Mouse (Mus musculus) liver, embryonic 13.5 days (tissue): ENCODE results near the gene Agpat2. TPM values are rescaled to one million over a fixed set of nuclear protein-coding genes. Genes with fewer than 3 reads are reported as not detected.

Source experiments
- ATAC-seq: fragments of 200-750 bp; cut with Nextera tagmentation; 2 replicates; pipeline ENCODE4 v1.8.0; 2017; ENCODE audit warnings: low read depth, mild to moderate bottlenecking, moderate number of reproducible peaks, moderate library complexity
- DNase-seq: peaks from one replicate; pipeline ENCODE4 v3.0.0; 2022
- H3K27ac ChIP-seq: fragments of 300-500 bp; sonication (generic); 2 replicates; pipeline ENCODE4 v1.5.1; 2015; ENCODE audit warnings: moderate library complexity, mild to moderate bottlenecking, inconsistent platforms
- H3K27me3 ChIP-seq: fragments of 300-500 bp; sonication (generic); 2 replicates; pipeline ENCODE4 v1.6.1; 2015; ENCODE audit warnings: mild to moderate bottlenecking, inconsistent platforms
- H3K36me3 ChIP-seq: fragments of 300-500 bp; sonication (generic); 2 replicates; pipeline ENCODE4 v1.6.1; 2015; ENCODE audit warnings: mild to moderate bottlenecking, inconsistent platforms
- H3K4me1 ChIP-seq: fragments of 300-500 bp; sonication (generic); replicated peaks from 2 replicates; pipeline ENCODE4 v1.6.1; 2015; ENCODE audit warnings: inconsistent platforms
- H3K4me2 ChIP-seq: fragments of 300-500 bp; sonication (generic); 2 replicates; pipeline ENCODE4 v1.6.1; 2015; ENCODE audit warnings: inconsistent platforms, mild to moderate bottlenecking, moderate library complexity
- H3K4me3 ChIP-seq: fragments of 300-500 bp; sonication (generic); replicated peaks from 2 replicates; pipeline ENCODE4 v1.5.1; 2015; ENCODE audit warnings: mild to moderate bottlenecking, inconsistent platforms
- H3K9ac ChIP-seq: fragments of 300-500 bp; sonication (generic); 2 replicates; pipeline ENCODE4 v1.6.1; 2015; ENCODE audit warnings: mild to moderate bottlenecking, inconsistent platforms
- H3K9me3 ChIP-seq: fragments of 300-500 bp; sonication (generic); replicated peaks from 2 replicates; pipeline ENCODE4 v1.6.1; 2016; ENCODE audit warnings: inconsistent platforms
- WGBS: fragments of 180-500 bp; shearing (Covaris S2); methylation state at CpG from one replicate; pipeline ENCODE4 v1.1.7; 2015; ENCODE audit not compliant: insufficient replicate concordance; 5-methylcytosine and 5-hydroxymethylcytosine counted together
- microRNA counts: library from miRNA; unstranded; fragments of <30 nt; microRNA quantifications from one replicate; lab custom pipeline; 2016
- microRNA-seq: library from miRNA; unstranded; fragments of <30 nt; microRNA quantifications from one replicate; pipeline ENCODE4, GENCODE M21; 2016
- polyA plus RNA-seq: library from polyadenylated mRNA; unstranded; fragments of >200 nt; fragmentation: Nextera tagmentation; extraction: Ambion mirVana; gene quantifications from 2 replicates; pipeline ENCODE4 v1.2.1, GENCODE M21; 2015

Gene Agpat2
- polyA plus RNA-seq, 1 experiment from 2014 or later: 32.7 TPM

DNA sequence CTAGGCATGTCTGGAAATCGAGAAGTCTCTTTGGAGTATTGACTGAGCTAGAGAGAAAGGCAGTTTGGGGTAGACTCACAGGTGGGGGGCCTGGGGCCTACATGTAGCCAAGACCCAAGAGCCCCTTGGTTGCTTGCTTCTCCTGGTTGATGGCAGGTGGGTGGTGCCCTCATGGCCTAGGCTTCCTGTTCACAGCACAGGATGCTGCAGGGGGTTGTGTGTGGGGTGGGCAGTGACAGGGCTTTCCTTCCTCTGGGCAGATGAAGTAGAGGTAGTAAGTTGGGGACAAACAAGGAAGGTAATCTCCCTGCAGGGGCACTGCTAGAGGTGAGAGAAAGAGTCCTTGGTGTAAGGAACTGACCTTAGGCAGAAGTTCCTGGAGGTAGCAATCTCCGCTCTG, 52.2 kb downstream of the Agpat2 start:
- 64% methylated on average over 2 of the region's 2 CpGs for WGBS
- peaks cover 65% of the 10 kb centered on the region for H3K4me1 ChIP-seq
- DNase-seq (no peak), ATAC-seq (no peak)
- H3K36me3 ChIP-seq: no peaks in the 10 kb centered on the region
- H3K9me3 ChIP-seq: no peaks in the 10 kb centered on the region
- no peak overlapping the region for H3K4me3 ChIP-seq
- no peak overlapping the region for H3K9ac ChIP-seq
- no peak overlapping the region for H3K4me2 ChIP-seq
- no peaks in the 10 kb centered on the region for H3K27me3 ChIP-seq
- H3K27ac ChIP-seq: no peak overlapping the region

GRCm38 (mm10) chr2:26551446-26551845, 52.8 kb downstream of the Agpat2 start:
- H3K4me3 ChIP-seq: no peak overlapping the region
- 39% methylated on average over 8 of the region's 8 CpGs for WGBS
- no peak overlapping the region for H3K4me2 ChIP-seq
- no peak overlapping the region; the same call in 1 of the 2 replicates for H3K27ac ChIP-seq
- H3K27me3 ChIP-seq: no peaks in the 10 kb centered on the region
- DNase-seq (no peak), ATAC-seq (no peak)
- no peaks in the 10 kb centered on the region for H3K36me3 ChIP-seq
- no peaks in the 10 kb centered on the region for H3K9me3 ChIP-seq
- H3K9ac ChIP-seq: no peak overlapping the region
- H3K4me1 ChIP-seq: peaks cover 59% of the 10 kb centered on the region

GRCm38 (mm10) chr2:26550777-26551176, 53.4 kb downstream of the Agpat2 start:
- no peaks in the 10 kb centered on the region for H3K36me3 ChIP-seq
- DNase-seq: no peak
- no peaks in the 10 kb centered on the region for H3K9me3 ChIP-seq
- no peak overlapping the region for H3K4me2 ChIP-seq
- no peak for ATAC-seq
- WGBS: 44% methylated on average over 3 of the region's 3 CpGs
- H3K4me3 ChIP-seq: no peak overlapping the region
- H3K9ac ChIP-seq: no peak overlapping the region
- H3K4me1 ChIP-seq: peaks cover 54% of the 10 kb centered on the region
- no peaks in the 10 kb centered on the region for H3K27me3 ChIP-seq
- H3K27ac ChIP-seq: no peak overlapping the region

DNA sequence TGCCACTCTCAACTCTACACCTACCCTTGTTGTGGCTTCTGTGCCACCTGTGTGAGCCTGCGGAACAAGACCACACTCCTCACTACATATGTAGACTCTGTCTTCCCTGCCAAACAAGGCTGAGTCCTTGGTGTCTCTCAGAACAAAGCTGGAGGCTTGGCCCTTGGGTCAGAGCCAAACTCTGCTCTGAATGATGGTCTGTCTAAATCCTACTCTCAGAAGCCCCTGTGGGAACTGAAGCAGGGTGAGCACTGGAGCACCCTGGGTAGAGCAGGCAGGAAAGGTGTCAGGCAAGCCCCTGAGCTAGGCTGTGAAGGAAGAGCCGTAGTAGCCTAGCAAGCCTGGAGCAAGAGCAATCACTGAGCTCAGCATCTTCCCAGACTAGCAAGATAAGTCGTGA, 54.0 kb downstream of the Agpat2 start:
- H3K9ac ChIP-seq: no peak overlapping the region
- no peaks in the 10 kb centered on the region for H3K9me3 ChIP-seq
- no peaks in the 10 kb centered on the region for H3K36me3 ChIP-seq
- DNase-seq (no peak), ATAC-seq (no peak)
- H3K4me3 ChIP-seq: no peak overlapping the region
- peaks cover 50% of the 10 kb centered on the region for H3K4me1 ChIP-seq
- 46% methylated on average over 3 of the region's 3 CpGs for WGBS
- no peak overlapping the region for H3K4me2 ChIP-seq
- no peaks in the 10 kb centered on the region for H3K27me3 ChIP-seq
- peak overlapping the region; percentile 14; the same call in 1 of the 2 replicates for H3K27ac ChIP-seq

- peak overlapping the region; percentile 14; the same call in 1 of the 2 replicates for H3K27ac ChIP-seq
- ATAC-seq: peak; percentile 57; the same call in 1 of the 2 replicates
Measured at GRCm38 (mm10) chr2:26549801-26550200, 54.4 kb downstream of the Agpat2 start.

DNA sequence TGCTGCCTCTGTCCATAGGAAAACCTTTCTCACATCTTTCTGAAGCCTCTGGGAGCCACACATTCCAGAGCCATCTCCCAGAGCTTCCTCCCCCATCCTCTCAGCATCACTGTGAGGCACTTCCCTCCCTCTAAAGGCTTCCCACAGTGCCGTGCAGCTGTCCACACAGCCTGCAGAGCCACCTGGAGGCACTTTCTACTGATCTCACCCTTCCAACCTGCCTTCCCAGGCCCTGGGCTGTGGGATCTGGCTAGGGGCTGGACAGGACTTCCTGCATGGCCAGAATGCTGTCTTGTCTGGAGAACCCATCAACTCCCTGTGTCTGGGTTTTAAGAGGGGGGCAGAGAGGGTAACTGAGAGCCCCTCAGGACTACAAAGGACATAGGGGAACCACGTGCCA, 56.7 kb downstream of the Agpat2 start:
- Histone ChIP-seq H3K27me3 (no peaks in the 10 kb centered on the region), H3K9ac (no peak overlapping the region), H3K36me3 (no peaks in the 10 kb centered on the region), H3K4me3 (no peak overlapping the region), H3K4me2 (no peak overlapping the region), H3K9me3 (no peaks in the 10 kb centered on the region), H3K27ac (no peak overlapping the region), H3K4me1 (peaks cover 37% of the 10 kb centered on the region)
- ATAC-seq (no peak), DNase-seq (no peak)
- 38% methylated on average over 2 of the region's 2 CpGs for WGBS

More at GRCm38 (mm10) chr2:26549801-26550200, 54.4 kb downstream of the Agpat2 start:
- no peak overlapping the region for H3K4me2 ChIP-seq
- WGBS: 37% methylated on average over 10 of the region's 10 CpGs
- no peak overlapping the region for H3K4me3 ChIP-seq
- no peak for DNase-seq
- no peaks in the 10 kb centered on the region for H3K27me3 ChIP-seq
- H3K9me3 ChIP-seq: no peaks in the 10 kb centered on the region
- H3K36me3 ChIP-seq: no peaks in the 10 kb centered on the region
- peaks cover 47% of the 10 kb centered on the region for H3K4me1 ChIP-seq
- no peak overlapping the region for H3K9ac ChIP-seq

GRCm38 (mm10) chr2:26544265-26544664, 60.0 kb downstream of the Agpat2 start:
- Histone ChIP-seq H3K27ac (0 out of 2 replicates have a peak overlapping the region, but pooled peaks have one; percentile 13), H3K4me3 (no peak overlapping the region), H3K9me3 (no peaks in the 10 kb centered on the region), H3K36me3 (no peaks in the 10 kb centered on the region), H3K9ac (no peak overlapping the region), H3K4me1 (peaks cover 6% of the 10 kb centered on the region), H3K27me3 (no peaks in the 10 kb centered on the region), H3K4me2 (no peak overlapping the region)
- DNase-seq: no peak
- ATAC-seq: no peak; the same call in 1 of the 2 replicates
- 34% methylated on average over 3 of the region's 3 CpGs for WGBS

- no peak overlapping the region for H3K27ac ChIP-seq
- no peaks in the 10 kb centered on the region for H3K27me3 ChIP-seq
- H3K9me3 ChIP-seq: no peaks in the 10 kb centered on the region
- ATAC-seq (no peak), DNase-seq (no peak)
- 0 out of 2 replicates have a peak, but pooled peaks cover 4% of the 10 kb centered on the region for H3K4me1 ChIP-seq
- no peak overlapping the region for H3K4me2 ChIP-seq
- no peak overlapping the region for H3K9ac ChIP-seq
- no peaks in the 10 kb centered on the region for H3K36me3 ChIP-seq
- H3K4me3 ChIP-seq: no peak overlapping the region
- WGBS: 62% methylated on average over 8 of the region's 8 CpGs
Measured at GRCm38 (mm10) chr2:26543768-26544167, 60.4 kb downstream of the Agpat2 start.

DNA sequence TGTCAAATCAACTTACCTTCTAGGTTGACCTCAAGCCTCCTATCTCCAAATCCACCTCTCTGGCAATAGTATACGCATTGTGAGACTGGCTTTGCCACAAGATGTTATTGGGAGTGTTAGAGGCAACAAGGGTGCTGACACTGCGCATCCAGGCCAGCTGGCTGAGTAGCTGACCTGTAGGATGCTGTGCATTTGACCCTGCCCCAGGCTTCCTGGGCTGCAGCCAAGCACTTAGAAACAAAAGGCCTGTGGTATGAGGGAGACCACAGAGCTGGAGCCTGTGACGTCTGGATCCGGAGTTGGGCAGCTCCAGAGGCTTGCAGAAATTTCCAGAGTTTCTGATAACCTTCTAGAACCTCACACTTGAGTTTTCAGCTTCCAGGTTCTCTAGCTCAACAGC, 61.1 kb downstream of the Agpat2 start:
- Histone ChIP-seq H3K4me3 (no peak overlapping the region), H3K4me2 (no peak overlapping the region), H3K9me3 (no peaks in the 10 kb centered on the region), H3K36me3 (no peaks in the 10 kb centered on the region), H3K27ac (no peak overlapping the region), H3K27me3 (no peaks in the 10 kb centered on the region), H3K4me1 (0 out of 2 replicates have a peak, but pooled peaks cover 4% of the 10 kb centered on the region), H3K9ac (no peak overlapping the region)
- DNase-seq (no peak), ATAC-seq (no peak)
- 54% methylated on average over 4 of the region's 4 CpGs for WGBS

MicroRNAs within 50 kb of the gene (microRNA counts, 519-probe panel; counts per million panel counts)
- microRNA mmu-miR-126-3p (lab: Ali Mortazavi, UCI): 6,997 counts per million, percentile 88 among the panel's probes with 10 or more counts
- 5,575 counts per million, percentile 66 among the panel's probes with 10 or more counts for microRNA mmu-miR-126-5p (lab: Ali Mortazavi, UCI)

Small RNA genes within 50 kb of the gene (microRNA-seq; reads per million reads assigned to microRNA genes)
- gene Mir126a (0.88 reads per million), gene Mir126b (not detected)

Other genes with a start within 250 kb of the Agpat2 start
- 1.2 and 1.5 TPM in 2 replicates for gene Card9, start 243.5 kb downstream of the Agpat2 start, polyA plus RNA-seq
- gene Snapc4, start 223.8 kb downstream of the Agpat2 start, polyA plus RNA-seq: 10.5 and 12.6 TPM in 2 replicates
- gene Entr1, start 215.1 kb downstream of the Agpat2 start, polyA plus RNA-seq: 47.6 and 52.4 TPM in 2 replicates
- gene Pmpca, start 215.1 kb downstream of the Agpat2 start, polyA plus RNA-seq: 81.5 and 93.2 TPM in 2 replicates
- gene Inpp5e, start 195.2 kb downstream of the Agpat2 start, polyA plus RNA-seq: 6.3 and 7.3 TPM in 2 replicates
- 6.9 and 8.5 TPM in 2 replicates for gene Sec16a, start 159.2 kb downstream of the Agpat2 start, polyA plus RNA-seq
- 1.5 and 1.6 TPM in 2 replicates for gene Notch1, start 87.8 kb downstream of the Agpat2 start, polyA plus RNA-seq
- 69.4 and 79.4 TPM in 2 replicates for gene Egfl7, start 24.4 kb downstream of the Agpat2 start, polyA plus RNA-seq
- not detected in 2 replicates for gene Gm20532, start 17.8 kb downstream of the Agpat2 start, polyA plus RNA-seq
- gene Fam69b, start 24.0 kb upstream of the Agpat2 start, polyA plus RNA-seq: 2.1 and 2.3 TPM in 2 replicates
- not detected in 2 replicates for gene Lcn4, start 66.9 kb upstream of the Agpat2 start, polyA plus RNA-seq